Mouse (Mus musculus) adrenal gland, postnatal 36 days (tissue): ENCODE data around the gene Shisa4. TPM values are rescaled to one million over a fixed set of nuclear protein-coding genes. Genes with fewer than 3 reads are reported as not detected.
"Not testable (repeated sequence)": the region's sequence is repeated elsewhere in the genome, so short reads cannot be mapped to it uniquely, and the experiment has no call there.

Source experiments
- DNase-seq, 2 experiments: peaks; one replicate each; pipeline ENCODE4 v3.0.0; 2021; ENCODE audit warnings: mixed read lengths in 1 of 2
- long read RNA-seq, 2 experiments: library from polyadenylated mRNA; stranded (forward); transcript quantifications; one replicate each; pipeline ENCODE4 v2.0.0; 2021; ENCODE audit warnings: borderline sequencing depth in 2 of 2
- total RNA-seq, 2 experiments: library from RNA; stranded (reverse); gene quantifications; 2 replicates each; pipeline ENCODE4 v1.2.3; 2021

Gene Shisa4
- total RNA-seq: 1 to 10 TPM; 6.8 to 9.2 TPM
- long read RNA-seq, experiment 1, transcript Shisa4-201 (5 exons, 1,763 nt): major isoform, 10 of 14 reads
- long read RNA-seq, experiment 1, partial matches to known transcripts: 1 of 14 reads
- long read RNA-seq, experiment 1, other reads (novel, unspliced or antisense): 2 of 14 reads
- long read RNA-seq, experiment 2, transcript Shisa4-201 (5 exons, 1,763 nt): major isoform, 8 of 9 reads
- long read RNA-seq, experiment 2, partial matches to known transcripts: 0 of 9 reads
- long read RNA-seq, experiment 2, other reads (novel, unspliced or antisense): 1 of 9 reads

DNA sequence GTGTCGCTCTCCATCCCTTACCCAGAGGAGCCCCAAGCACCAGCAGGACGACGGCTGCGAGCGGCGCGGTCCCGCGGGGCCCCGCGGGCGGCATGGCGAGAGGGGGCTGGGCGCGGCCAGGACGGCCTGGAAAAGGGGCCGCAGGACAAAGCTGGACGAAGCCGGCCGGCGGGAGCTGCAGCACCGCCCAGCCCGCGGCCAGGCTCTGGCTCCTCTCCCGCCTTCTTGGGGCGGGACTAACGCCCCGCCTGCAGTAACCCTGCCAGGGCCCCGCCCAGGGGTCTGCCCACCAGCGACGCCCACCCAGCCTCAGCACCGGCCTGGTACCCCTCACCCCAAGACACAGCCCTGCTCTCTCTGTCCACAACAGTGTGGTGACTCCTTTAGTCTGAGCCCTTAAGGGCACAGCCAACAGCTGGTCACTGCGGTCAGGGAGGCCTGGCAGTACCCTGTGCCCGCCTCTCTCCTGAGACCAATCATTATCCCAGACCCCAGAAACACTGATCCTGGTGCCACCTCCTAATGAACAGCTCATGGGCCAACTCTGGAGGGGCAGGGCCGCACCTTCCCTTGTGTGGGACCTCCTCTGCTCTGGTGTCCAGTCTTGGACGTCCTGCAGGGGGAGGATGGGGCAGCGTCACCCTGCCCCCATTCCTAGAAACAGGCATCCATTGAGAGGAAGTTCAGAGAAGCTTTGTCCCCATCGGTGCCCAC, at the start of gene Shisa4:
Shisa4 (minus strand) TSS at position 370 of the 714 bp plus-strand sequence.
- peak; percentile 75 to 82 for DNase-seq

DNA sequence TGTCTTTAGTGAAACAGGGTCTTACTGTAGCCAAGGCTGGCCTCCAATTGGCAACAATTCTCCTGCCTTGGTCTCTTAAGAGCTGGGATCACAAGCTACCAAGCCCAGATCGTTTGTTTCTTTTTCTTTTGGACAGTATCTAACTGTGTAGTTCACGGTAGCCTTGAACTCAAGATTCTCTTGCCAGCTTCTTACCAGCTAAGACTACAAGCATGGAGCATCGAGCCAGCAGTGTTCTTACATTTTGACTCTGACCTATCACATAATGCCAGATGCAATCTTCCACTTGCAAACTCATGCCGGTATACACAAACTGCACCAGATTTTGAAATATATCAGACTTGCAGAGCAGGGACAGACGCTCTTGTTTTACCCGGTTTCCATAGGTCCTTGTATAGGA, 47.7 kb upstream of the Shisa4 start:
- peak in 1 of 2 experiments; percentile 25 for DNase-seq

DNA sequence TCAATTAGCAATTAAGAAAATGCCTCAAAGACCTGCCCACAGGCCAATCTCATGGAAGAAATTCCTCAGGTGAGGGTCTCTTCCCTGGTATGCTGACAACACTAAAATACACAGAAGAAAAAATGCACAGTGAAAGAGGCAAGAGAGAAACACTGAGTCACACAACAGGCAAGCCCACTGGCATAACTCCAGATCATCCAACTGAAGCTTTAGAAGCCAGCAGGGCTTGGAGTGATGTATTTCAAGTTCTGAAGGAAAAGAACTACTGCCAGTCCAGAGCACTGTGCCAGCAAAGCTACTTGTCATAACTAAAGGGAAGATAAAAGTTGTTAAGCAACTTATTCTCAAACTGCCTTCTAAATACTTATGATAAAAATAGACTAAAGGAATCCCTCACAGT, 39.0 kb upstream of the Shisa4 start:
- DNase-seq: peak; percentile 52 to 68

DNA sequence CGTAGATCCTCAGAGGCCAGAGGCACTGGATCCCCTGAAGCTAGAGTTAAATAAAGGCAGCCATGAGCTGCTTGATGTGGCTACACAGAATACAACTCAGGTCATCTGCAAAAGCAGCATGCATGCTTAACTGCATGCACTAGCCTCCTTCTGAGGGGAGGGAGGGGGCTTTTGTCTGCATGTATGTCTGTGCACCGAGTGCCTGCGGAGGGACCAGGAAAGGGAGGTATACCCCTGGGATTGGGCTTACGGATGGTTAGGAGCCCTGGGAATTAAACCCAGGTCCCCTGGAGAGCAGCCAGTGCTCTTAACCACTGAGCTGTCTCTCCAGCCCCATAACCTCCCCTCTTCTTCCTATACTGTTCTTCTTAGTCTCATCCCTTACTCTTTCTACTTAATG, 37.1 kb upstream of the Shisa4 start:
- DNase-seq: no peak

DNA sequence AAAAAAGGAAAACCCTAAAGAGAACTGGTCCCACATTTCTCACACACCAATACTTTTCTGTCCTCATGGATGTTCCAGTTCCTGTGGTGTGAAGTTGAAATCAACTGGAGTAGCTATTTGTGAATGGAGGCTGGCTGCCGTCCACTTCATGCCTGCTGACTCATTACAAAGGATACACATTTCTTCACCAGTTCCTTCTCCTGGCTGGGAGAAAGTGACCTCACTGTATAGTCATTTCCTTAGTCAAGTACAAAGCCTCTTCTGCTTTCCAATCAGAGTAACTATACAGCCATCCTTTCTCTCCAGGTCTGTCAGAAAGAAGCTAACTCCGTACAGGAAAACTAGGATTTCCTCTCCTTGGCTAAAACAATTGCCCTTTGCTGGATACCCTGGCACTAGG, 35.9 kb upstream of the Shisa4 start:
- peak; percentile 66 to 75 for DNase-seq

DNA sequence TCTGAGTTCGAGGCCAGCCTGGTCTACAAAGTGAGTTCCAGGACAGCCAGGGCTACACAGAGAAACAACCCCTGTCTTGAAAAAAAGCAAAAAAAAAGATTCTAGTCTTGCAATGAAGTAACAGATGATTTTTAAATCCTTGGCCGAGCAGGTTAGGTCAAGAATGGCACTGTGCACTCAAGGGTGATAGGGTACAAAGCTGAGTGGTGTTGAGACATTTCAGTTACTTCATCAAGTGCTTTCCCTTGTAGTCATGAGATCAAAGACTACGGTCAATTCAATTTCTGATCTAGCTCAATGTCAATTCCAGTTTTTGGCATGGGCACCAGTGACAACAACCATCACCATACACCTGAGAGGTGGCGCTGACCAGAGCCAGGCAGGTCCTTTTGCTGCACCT, 33.9 kb upstream of the Shisa4 start:
- DNase-seq: no peak

DNA sequence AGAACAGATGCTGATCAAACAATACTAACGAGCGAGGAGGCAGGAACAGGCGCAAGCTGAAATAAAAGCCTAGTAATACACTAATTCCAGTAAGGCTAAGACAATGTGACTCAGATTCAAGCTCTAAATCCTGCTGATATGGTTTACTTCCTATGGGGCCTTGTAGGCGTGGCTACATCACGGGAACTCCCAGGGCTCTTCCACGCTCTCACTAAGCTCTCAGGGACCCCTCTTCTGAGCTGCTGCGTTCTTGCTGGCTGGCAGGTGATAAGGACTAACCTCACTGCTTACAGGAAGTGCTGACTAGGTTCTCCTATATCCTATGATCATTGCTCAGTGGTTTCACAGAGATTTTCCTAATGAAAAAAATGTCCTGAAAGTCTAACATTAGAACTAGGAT, 30.3 kb upstream of the Shisa4 start:
- no peak for DNase-seq

DNA sequence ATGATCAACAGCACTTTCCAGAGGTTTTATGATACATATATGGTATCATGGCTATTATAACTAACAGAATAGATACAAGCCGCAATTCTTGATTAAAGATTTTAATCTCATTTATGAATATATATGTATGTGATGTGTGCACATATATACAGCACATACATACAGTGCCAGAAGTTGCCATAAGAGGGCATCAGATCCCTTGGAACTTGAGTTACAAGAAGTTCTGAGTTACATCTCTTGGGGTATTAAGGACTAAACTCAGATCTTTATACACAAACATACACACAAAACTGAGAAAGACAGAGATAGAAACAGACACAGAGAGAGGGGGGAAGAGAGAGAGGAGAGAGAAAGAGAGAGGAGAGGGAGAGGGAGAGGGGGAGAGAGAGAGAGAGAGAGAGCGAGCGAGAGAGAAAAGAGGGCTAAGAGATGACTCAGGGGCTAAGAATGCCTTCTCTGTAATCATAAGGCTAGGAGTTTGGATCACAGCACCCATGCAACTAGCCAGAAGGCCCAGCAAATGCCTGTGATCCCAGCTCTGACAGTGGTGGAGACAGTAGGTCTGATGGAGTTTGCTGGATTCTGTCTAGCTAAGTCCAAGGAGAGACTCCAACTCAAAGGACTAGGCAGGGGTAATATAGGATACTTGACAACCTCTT, 26.5 kb upstream of the Shisa4 start:
- no peak for DNase-seq

DNA sequence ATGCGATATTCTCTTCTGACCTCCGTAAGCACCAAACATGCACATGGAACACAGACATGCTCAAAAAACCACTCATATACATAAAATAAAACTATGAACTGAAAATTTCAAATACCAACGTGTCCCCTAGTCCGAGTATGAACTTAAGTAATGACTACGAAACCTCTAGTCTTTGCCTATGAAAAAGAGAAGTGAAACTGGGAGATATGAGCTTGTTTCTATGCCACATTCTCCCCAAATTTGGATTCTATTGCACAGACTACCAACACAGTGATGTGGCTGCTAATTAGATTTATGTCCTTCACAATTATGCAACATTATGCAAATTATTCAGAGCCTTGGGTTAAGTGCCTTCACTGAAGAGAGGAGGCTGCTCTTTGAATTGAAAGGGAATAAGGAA, 24.4 kb upstream of the Shisa4 start:
- DNase-seq: no peak

DNA sequence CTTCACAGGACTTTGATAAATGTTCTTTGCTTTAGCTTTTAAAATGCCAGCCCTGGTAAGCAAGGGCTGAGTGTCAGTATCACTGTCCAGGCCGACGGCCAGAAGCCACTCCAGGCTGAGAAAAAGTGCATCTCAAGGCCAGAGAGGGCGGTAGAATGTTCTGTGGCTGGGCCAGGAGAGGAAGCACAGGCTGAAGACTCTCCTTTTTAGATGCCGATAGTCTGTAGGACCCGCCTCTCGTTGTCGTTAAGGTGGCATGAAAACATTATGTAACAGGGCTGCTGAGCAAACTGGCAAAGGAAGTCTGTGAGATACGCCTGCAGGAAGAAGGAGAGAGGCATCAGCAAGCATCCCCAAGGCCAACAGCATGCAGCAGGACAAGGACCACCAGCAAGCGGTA, 10.1 kb upstream of the Shisa4 start:
- DNase-seq: peak; percentile 28 to 35

DNA sequence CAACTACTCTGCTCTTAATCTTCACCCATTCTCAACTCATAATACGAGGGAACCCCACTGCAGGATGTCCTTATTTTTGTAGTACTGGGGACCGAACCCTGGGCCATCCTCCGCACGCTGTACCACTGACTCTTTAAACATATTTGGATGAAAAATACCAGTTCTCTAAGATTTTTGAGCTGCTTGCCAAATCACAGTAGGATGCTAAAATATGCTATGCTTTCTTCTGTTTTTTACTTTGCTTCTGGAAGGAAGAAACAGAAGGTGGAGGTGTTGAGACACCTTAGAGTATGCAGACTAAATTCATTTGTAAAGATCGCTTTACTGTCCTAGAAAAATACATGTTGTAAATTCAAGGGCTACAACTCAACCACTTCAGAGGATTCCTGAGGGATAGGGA, 9.1 kb upstream of the Shisa4 start:
- no peak for DNase-seq

DNA sequence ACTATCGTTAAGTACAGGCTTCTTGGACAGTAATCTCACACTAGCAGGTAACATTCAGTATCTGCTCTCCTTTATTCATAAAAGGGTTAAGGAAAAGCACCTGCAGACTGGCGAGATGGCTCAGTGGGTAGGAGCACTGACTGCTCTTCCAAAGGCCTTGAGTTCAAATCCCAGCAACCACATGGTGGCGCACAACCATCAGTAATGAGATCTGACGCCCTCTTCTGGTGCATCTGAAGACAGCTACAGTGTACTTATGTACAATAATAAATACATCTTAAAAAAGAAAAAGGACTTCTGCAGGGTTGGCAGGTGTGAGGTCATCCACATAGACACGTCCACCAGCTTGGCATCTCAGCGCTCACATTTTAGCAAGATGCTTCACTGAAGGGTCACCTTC, 6.5 kb upstream of the Shisa4 start:
- DNase-seq: not testable (repeated sequence)

DNA sequence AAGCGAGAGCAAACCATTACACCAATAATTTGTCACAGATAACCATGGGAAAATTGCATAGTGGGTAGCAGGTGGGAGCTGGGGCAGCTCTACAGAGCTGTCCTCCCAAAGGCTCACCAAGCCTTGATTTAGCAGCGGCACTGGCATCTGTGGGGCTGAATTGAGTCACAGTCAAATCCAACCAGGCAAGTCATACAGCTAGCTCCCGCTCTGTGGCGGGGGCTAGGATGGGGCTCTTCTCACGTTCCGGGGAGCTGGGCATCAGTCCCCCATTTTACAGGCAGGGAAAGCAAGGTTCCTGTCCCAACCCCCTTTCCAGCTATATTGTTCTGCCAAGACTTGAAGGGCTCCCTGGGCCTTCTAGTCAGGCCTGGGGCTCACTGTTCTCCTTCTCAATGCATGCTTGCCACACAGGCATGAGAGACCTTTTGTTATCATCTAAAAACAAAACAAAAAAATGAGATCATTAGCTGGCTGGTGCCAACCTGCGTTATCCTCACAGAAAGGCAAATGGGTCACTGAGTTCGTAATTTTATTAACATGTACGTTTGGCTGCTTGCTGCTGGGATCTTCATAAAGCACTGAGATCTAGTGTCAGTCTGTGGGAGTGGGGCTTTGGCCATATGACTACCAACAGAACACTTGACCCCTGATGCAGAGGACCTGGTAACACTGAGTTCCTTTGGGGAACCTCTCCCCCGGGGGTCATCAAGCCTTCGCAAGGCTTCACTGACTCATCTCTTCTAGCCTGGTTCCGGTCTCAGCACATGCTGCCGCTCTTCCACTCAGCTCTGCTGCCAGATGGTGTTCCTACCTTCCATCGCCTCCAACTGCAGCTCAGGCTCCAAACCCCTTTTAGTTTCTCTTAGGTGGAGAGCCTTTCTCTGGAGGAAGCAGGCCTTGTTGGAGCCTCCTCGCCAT, 5.3 kb upstream of the Shisa4 start:
- no peak for DNase-seq

DNA sequence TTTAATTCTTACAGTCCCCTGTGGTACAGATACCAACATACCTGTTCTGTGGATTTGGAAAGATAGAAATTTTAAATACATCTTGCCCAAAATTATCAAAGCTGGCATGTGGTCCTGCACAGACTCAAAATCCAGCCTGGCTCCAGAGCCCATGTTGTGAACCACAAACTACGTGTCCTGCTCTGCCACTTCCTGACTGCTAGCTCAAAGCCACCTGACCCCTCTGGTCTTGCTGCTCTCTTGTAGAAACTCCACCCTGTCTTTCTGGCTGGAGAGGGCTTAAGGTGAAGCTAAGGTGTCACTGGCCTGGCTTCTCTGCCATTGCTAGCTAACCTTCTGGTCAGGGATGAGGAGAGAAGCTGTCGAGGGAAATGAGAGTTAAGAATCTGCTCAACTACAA, 4.0 kb upstream of the Shisa4 start:
- DNase-seq: no peak

DNA sequence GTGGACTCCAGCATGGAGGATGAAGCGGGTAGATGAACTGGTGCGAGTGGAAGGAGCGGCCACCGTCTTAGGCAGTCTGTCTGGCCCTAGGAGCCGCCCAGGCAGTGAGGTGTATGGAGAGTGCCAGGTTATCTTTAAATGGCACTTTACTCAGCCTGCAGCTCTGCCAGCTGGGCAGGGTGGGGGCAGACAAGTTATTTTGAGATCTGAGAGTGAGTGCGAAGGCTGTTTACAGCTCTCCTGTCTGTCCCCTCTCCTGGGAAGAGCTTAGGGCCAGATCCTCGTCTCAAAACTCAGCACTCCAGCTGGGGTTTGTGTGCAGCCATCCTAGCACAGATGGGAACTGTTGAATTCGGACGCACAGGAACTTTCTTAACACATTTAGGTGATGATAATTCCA, 3.5 kb upstream of the Shisa4 start:
- no peak for DNase-seq

DNA sequence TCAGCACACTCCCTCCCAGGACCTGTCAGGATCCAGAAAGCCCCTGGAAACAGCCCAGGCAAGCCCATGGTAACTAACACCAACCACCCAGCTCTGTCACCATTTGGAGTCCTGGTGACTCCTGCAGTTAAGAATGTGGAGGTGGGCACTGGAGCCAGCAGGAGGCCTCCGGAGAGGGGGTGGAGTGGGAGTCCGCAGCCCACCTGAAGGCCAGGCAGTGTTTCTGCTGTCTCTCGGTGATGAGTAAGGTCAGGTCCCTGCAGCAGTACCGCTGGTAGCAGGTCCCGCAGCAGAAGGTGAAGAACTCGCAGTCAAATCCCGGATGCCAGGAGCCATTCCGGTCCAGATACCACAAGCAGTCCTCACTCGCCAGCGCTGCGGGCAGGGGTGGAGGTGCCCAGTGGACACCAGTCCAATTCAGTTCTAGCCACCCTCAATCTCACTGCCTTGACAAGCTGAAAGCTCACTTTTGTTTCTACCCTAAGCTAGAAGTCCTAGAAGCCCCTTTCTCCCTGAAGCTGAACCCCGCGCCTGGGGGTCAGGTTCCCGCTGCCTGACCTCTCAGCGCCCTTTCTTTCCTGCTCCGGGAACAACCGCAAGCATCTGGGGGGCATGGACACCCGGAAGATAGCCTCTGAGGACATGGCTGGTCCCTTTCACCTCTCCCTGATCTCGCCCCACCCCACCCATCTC, 716 bp downstream of the Shisa4 start:
- DNase-seq: peak in 1 of 2 experiments; percentile 46

DNA sequence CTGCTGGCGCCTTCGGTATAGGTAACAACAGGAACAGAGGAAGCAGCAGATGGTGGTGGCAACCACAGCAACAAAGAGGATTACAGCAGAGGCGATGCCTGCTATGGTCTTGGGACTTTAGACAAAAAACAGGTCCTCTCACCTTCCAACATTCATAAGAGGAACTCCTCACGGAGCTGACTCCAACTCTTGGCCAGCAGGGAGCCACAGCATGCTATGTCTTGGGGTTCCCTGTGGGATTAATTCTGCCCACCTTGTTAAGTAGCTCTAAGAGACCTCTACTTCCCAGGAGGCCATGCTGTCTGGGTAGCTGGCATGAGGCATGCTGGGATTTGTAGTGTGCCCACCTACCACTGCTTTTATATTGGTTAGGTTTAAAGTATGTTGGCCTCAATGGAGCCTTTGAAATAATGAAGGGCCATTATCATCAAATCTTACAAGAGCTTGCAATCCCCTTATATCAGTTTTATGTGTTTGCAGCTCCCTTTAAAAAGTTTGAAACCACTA, 1.8 kb downstream of the Shisa4 start:
- no peak for DNase-seq

DNA sequence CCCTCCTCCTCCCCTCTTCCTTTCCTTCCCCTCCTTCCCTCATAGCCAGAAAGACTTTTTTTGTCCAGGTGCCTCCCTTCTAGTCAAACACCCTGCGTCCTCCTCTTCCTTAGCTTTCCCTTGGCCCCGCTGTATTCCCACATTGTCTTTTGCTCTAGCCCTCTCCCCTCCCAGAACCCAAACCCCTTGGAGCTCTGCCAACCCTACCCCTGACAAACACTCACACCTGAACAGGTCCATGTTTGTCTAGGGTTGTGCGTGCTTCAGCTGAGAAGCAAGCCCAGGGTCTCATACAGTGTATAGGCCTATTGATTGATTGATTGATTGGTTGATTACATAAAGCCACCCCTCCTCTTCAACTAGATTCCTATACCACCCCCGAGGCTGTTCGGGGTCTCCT, 5.6 kb downstream of the Shisa4 start:
- DNase-seq: no peak

DNA sequence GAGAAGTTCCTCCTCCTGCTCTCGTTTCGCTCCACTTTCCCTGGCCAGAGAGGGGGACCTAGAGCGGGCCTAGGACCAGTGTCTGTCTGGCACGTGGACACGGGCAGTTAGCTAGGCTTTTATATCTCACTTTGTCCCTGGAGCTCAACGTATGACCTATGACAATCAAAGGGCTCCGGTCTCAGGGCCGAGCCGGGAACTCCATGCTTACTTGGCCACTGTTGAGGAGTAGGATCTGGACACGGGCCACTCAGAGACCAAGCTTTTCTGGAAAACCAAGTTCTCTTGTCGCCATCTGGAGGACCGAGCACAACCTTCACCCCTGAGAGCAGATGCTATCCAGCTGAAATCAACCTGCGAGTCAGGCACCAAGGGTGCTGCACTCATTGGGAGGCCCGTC, 6.1 kb downstream of the Shisa4 start:
- DNase-seq: peak; percentile 72 to 78

DNA sequence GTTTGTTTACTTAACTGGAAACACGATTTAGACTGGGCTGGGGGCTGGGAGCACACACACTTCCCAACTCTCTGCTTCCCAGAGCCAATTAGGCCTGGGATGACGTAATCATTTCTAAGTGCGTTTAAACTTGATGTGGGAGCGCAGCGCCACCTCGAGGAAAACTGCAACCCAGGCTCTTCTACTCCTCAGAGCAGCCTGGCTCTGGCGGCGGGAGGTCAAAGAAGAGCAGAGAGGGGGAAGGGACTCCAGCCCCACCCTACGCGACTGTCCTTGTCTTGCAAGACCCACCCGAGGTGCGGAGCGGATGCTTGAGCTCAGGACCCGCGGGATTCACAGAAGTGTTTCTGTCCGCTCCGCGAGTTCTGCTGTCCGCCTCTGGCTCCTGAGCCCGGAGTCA, 6.8 kb downstream of the Shisa4 start:
- peak; percentile 88 to 92 for DNase-seq

DNA sequence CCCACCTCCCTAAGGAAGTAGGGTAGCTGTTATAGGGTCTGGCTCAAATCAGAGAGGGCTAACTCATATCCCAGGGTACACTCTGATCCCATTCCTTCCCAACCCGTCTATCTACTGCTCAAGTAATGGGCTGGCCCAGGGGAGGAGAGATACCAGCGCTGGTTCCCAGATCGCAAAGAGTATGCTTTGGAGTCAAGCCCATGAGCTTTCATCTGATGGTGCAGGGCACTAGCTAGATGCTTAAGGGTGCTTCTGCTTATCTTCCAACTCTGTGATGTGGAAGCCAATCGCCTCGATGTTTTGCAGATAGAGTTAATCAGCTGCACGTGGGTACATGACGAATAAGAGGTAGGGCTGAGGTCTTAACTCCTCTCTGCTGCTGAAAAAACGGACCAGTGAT, 7.4 kb downstream of the Shisa4 start:
- DNase-seq: no peak
